Mouse (Mus musculus) ES-Bruce4 (cell line): ENCODE data around the gene Cbl.

ENCODE experiments used
- CTCF ChIP-seq: IDR thresholded peaks from one replicate; pipeline ENCODE4 v1.8.1; 2011; ENCODE audit warnings: low read depth, low read length
- POLR2A ChIP-seq: IDR thresholded peaks from one replicate; pipeline ENCODE4 v1.8.1; 2011; ENCODE audit warnings: low read length; ENCODE audit not compliant: insufficient read depth

DNA sequence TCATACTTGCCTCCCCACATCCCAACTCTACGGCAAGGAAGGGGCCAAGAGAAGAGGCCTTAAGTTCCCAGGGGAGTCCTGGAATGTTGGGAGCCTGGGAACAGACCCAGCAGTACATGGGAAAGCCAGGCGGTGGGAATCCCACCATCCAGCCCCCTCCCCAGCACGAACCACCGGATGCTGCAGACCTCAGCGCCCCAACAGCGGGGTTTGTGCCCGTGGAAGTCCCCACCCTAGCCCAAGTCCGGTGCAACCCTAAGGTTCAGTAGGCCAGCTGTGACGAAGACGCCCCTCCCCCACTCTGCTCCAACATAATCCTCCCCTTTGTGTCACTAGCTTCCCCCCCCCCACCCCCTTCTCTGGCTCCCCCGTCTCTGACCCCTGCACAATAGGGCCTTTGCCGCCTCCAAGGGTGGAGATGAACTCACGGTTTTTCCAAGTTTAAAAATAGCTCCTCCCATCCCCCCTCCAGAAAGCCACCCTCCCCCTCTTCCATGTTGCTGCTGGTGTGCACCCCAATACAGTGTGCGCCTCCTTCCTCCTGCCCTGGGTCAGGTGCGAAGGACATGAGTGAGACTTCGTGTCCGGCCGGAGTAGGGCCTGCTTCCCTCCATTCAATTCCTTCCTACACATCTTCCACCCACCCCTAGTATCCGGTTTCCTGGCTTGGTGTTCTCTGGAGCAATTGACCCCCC is 103.1 kb downstream of the Cbl start:
- no peak for TF ChIP-seq CTCF
- no peak for TF ChIP-seq POLR2A
